Mouse (Mus musculus) limb, embryonic 14.5 days (tissue): ENCODE data around the gene Gm44502. TPM values are rescaled to one million over a fixed set of nuclear protein-coding genes. Genes with fewer than 3 reads are reported as not detected.

Source experiments
- ATAC-seq: fragments of 200-750 bp; cut with Nextera tagmentation; 2 replicates; pipeline ENCODE4 v1.8.0; 2017; ENCODE audit warnings: low read depth, moderate number of reproducible peaks, moderate TSS enrichment; ENCODE audit not compliant: low FRiP score
- DNase-seq: peaks from one replicate; pipeline ENCODE4 v3.0.0-alpha.2; 2015; ENCODE audit warnings: low spot score
- H3K27ac ChIP-seq: fragments of 300-500 bp; sonication (generic); replicated peaks from 2 replicates; pipeline ENCODE4 v1.5.1; 2014; ENCODE audit warnings: low read depth, mild to moderate bottlenecking, low read length, moderate library complexity, mixed read lengths
- H3K27me3 ChIP-seq: fragments of 300-500 bp; sonication (generic); 2 replicates; pipeline ENCODE4 v1.6.1; 2014; ENCODE audit warnings: low read length, mixed read lengths; ENCODE audit not compliant: control insufficient read depth, insufficient read depth
- H3K36me3 ChIP-seq: fragments of 300-500 bp; sonication (generic); 2 replicates; pipeline ENCODE4 v1.6.1; 2014; ENCODE audit warnings: mild to moderate bottlenecking, low read length, moderate library complexity, mixed read lengths; ENCODE audit not compliant: control insufficient read depth, insufficient read depth
- H3K4me1 ChIP-seq: fragments of 300-500 bp; sonication (generic); 2 replicates; pipeline ENCODE4 v1.6.1; 2014; ENCODE audit warnings: antibody characterized with exemption, low read length, mixed read lengths; ENCODE audit not compliant: control insufficient read depth, insufficient read depth
- H3K4me2 ChIP-seq: fragments of 300-500 bp; sonication (generic); replicated peaks from 2 replicates; pipeline ENCODE4 v1.6.1; 2014; ENCODE audit warnings: low read depth, mild to moderate bottlenecking, low read length, moderate library complexity; ENCODE audit not compliant: severe bottlenecking
- H3K4me3 ChIP-seq: fragments of 300-500 bp; sonication (generic); replicated peaks from 2 replicates; pipeline ENCODE4 v1.5.1; 2014; ENCODE audit warnings: low read length
- H3K9ac ChIP-seq: fragments of 300-500 bp; sonication (generic); 2 replicates; pipeline ENCODE4 v1.6.1; 2014; ENCODE audit warnings: mild to moderate bottlenecking, low read depth, low read length, moderate library complexity; ENCODE audit not compliant: severe bottlenecking
- H3K9me3 ChIP-seq: fragments of 300-500 bp; sonication (generic); 2 replicates; pipeline ENCODE4 v1.6.1; 2016; ENCODE audit warnings: low read length; ENCODE audit not compliant: control insufficient read depth
- POLR2A ChIP-seq: fragments of 200-500 bp; IDR thresholded peaks from 2 replicates; pipeline ENCODE4 v1.8.0; 2012; ENCODE audit warnings: inconsistent platforms, mild to moderate bottlenecking, moderate library complexity, borderline replicate concordance; ENCODE audit not compliant: insufficient read depth, insufficient read length; ENCODE audit errors: extremely low read depth
- WGBS: fragments of 180-500 bp; shearing (Covaris S2); extraction: QIAGEN DNeasy Blood & Tissue Kit; methylation state at CpG from one replicate; pipeline ENCODE4 v1.1.7; 2014; 5-methylcytosine and 5-hydroxymethylcytosine counted together
- polyA plus RNA-seq, 2 experiments: library from polyadenylated mRNA; depleted of rRNA in 1 of 2; stranded (reverse) in 1 of 2; unstranded in 1 of 2; fragments of >200 nt; fragmentation: Nextera tagmentation in 1 of 2; extraction: Ambion mirVana in 1 of 2; gene quantifications; 2 replicates each; pipeline versions ENCODE4 v1.2.1 to v1.2.3; 2012 to 2014

The Gm44502 gene
- polyA plus RNA-seq, 2 experiments, result 0.40 TPM; not detected in 1

DNA sequence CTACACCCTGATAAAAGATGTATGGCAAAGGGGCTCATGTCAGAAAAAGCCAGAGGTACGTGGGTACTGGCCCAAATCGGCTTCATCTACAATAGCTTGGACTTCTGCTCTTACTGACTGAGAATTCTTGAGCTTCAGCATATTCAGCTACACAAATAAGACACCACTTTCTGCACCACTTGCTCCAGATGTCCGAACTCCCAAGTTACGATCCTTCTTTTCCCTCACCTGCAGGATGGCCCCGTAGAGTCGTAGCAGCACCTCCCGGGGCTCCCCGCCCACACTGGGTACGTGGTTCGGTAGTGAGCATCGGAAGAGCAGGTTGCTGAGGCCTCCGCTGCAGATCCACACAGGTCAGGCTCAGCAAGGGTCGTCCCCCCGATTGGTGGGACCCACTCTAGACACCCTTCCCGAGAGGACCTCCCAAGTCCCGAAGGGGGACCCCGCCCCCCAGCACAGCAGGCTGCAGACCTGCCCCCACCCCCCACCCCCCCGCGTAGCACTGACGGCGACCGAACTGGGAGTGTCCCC, 610 bp downstream of the Gm44502 start:
- no peaks in the 10 kb centered on the region for H3K27me3 ChIP-seq
- peak overlapping the region; percentile 72 for H3K9ac ChIP-seq
- H3K4me2 ChIP-seq, result peak overlapping the region; percentile 92
- H3K4me1 ChIP-seq, result peaks cover 6% of the 10 kb centered on the region
- no peaks in the 10 kb centered on the region for H3K9me3 ChIP-seq
- H3K36me3 ChIP-seq, result peaks cover 19% of the 10 kb centered on the region
- H3K4me3 ChIP-seq, result peak overlapping the region; percentile 68
- ATAC-seq, result peak; percentile 18; the same call in 1 of the 2 replicates
- 7% methylated on average over 19 of the region's 22 CpGs for WGBS
- peak overlapping the region; percentile 92; the same call in 1 of the 2 replicates for H3K27ac ChIP-seq
- DNase-seq, result no peak
- no peak for TF ChIP-seq POLR2A

DNA sequence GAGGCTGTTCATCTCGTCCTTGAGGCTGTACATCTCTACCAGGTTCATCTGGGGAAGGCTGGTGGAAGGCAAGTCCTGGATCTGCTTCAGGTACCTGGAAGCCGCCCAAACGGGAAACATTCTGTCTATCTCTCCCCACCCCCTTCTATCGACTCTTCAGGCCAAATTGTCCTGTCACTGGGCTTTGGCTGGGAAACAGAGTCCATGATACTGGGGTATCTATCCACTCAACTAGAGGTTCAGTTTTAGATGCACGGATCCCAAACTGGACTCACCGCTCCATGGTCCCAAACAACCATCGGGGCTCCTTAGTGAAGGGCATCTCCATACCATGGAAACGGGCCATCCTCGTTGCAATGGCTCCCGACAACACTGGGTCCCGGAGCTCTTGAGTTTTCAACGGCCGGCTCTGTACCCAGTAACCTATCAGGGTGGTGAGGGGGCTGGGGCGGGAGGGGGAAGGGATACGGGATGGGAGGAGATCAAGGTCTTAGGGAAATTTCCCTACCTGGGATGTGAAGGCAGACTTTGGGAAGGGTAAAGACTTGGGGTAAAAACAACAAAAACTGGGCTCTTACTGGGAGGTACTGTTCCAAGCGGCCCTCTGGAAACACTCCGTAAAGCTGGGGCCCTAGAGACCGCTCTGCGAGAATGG, 1.2 kb downstream of the Gm44502 start:
- peaks cover 19% of the 10 kb centered on the region for H3K36me3 ChIP-seq
- peak overlapping the region; percentile 92 for H3K4me2 ChIP-seq
- ATAC-seq, result no peak
- no peaks in the 10 kb centered on the region for H3K27me3 ChIP-seq
- H3K9ac ChIP-seq, result peak overlapping the region; percentile 72; the same call in 1 of the 2 replicates
- no peak overlapping the region for H3K27ac ChIP-seq
- no peak for DNase-seq
- H3K4me1 ChIP-seq, result peaks cover 6% of the 10 kb centered on the region
- TF ChIP-seq POLR2A, result no peak
- H3K4me3 ChIP-seq, result peak overlapping the region; percentile 68
- 82% methylated on average over 19 of the region's 19 CpGs for WGBS
- H3K9me3 ChIP-seq, result no peaks in the 10 kb centered on the region

DNA sequence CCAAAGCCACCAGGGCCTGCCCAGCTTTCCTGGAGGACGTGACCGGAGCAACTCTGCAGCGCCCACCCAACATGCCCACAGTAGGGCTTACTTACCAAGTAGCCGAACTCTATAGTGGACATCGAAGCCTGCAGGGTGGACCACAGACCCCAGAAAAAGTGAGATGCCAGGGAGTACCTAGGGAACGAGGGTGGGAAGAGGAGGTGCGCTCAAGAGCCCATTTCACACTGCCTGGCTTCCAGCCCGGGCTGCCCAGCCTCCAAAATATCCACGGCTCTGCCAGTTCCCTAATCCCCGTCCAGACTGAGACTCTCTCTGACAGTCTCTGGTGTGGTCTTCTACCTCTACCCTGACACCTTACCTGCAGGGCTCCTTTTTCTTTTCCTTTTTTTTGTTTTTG, 2.8 kb downstream of the Gm44502 start:
- no peak overlapping the region for H3K4me3 ChIP-seq
- ATAC-seq (no peak), DNase-seq (no peak)
- no peaks in the 10 kb centered on the region for H3K27me3 ChIP-seq
- peaks cover 6% of the 10 kb centered on the region for H3K4me1 ChIP-seq
- no peaks in the 10 kb centered on the region for H3K9me3 ChIP-seq
- 92% methylated on average over 9 of the region's 10 CpGs for WGBS
- H3K27ac ChIP-seq, result no peak overlapping the region
- H3K36me3 ChIP-seq, result peaks cover 23% of the 10 kb centered on the region
- no peak overlapping the region for H3K9ac ChIP-seq
- TF ChIP-seq POLR2A, result no peak
- H3K4me2 ChIP-seq, result no peak overlapping the region

DNA sequence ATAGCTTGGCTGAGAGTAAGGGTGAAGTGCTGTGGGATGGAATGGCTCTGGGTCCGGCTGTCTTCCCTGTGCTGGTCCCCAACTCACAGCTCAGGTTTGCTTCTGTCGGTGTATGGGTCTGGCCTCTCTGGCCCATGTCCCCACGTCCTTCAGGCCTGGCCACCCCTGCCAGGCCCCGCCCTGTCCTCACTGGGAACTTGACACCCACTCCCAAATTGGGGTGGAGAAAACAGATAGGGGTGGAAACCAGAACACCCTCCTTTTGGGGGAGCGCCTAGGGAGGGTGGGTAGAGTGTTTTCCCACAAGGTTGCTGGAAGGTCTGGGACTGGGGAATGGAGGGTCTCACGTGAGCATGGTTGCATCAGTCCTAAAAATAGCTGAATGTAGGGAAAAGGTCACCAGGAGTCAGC, 3.8 kb downstream of the Gm44502 start, which contains the start of gene Cpt1b:
TSS of gene Cpt1b (minus strand) at position 153 of the 411 bp plus-strand sequence.
- WGBS, result 29% methylated on average over 6 of the region's 6 CpGs
- no peak within 1 kb of the TSS for H3K4me2 ChIP-seq
- no peak for TF ChIP-seq POLR2A
- H3K9ac ChIP-seq, result no peak within 1 kb of the TSS
- peaks cover 23% of the 10 kb centered on the region for H3K36me3 ChIP-seq
- ATAC-seq (no peak), DNase-seq (no peak)
- H3K27me3 ChIP-seq, result no peaks in the 10 kb centered on the region
- H3K27ac ChIP-seq, result no peak within 1 kb of the TSS
- peaks cover 6% of the 10 kb centered on the region for H3K4me1 ChIP-seq
- H3K9me3 ChIP-seq, result no peaks in the 10 kb centered on the region
- H3K4me3 ChIP-seq, result no peak within 1 kb of the TSS

DNA sequence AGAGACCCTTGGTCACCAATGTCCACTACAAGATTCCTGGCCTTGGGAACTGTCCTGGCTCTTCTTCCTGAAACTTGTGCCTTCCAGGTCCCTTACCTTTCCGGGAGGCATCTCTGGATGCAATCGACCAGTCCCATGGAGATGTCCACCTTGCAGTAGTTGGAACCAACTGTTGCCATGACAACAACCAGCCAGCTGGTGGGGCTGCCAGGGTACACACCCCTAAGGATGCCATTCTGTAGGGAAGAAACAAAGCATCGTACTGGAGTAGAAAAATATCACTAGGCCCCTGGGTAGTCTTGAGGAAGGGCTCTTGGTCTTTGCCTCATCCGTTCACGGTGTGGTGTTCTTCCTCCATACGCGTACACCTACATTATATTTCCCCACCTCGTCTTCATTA, 4.9 kb downstream of the Gm44502 start:
- TF ChIP-seq POLR2A, result no peak

More for the DNA sequence above, 4.9 kb downstream of the Gm44502 start:
- Histone ChIP-seq H3K27me3 (no peaks in the 10 kb centered on the region), H3K4me3 (no peak overlapping the region), H3K4me2 (no peak overlapping the region), H3K9ac (no peak overlapping the region), H3K36me3 (peaks cover 30% of the 10 kb centered on the region), H3K9me3 (no peaks in the 10 kb centered on the region), H3K27ac (no peak overlapping the region), H3K4me1 (peaks cover 6% of the 10 kb centered on the region)
- WGBS, result 86% methylated on average over 8 of the region's 8 CpGs
- DNase-seq, result no peak
- no peak for ATAC-seq
